Mouse (Mus musculus) limb, embryonic 14.5 days (tissue): ENCODE results near the gene Dyrk4. TPM values are rescaled to one million over a fixed set of nuclear protein-coding genes. Genes with fewer than 3 reads are reported as not detected.

Experiments
- ATAC-seq: fragments of 200-750 bp; cut with Nextera tagmentation; 2 replicates; pipeline ENCODE4 v1.8.0; 2017; ENCODE audit warnings: low read depth, moderate number of reproducible peaks, moderate TSS enrichment; ENCODE audit not compliant: low FRiP score
- DNase-seq: peaks from one replicate; pipeline ENCODE4 v3.0.0-alpha.2; 2015; ENCODE audit warnings: low spot score
- H3K27ac ChIP-seq: fragments of 300-500 bp; sonication (generic); replicated peaks from 2 replicates; pipeline ENCODE4 v1.5.1; 2014; ENCODE audit warnings: low read depth, mild to moderate bottlenecking, low read length, moderate library complexity, mixed read lengths
- H3K27me3 ChIP-seq: fragments of 300-500 bp; sonication (generic); 2 replicates; pipeline ENCODE4 v1.6.1; 2014; ENCODE audit warnings: low read length, mixed read lengths; ENCODE audit not compliant: control insufficient read depth, insufficient read depth
- H3K36me3 ChIP-seq: fragments of 300-500 bp; sonication (generic); 2 replicates; pipeline ENCODE4 v1.6.1; 2014; ENCODE audit warnings: mild to moderate bottlenecking, low read length, moderate library complexity, mixed read lengths; ENCODE audit not compliant: control insufficient read depth, insufficient read depth
- H3K4me1 ChIP-seq: fragments of 300-500 bp; sonication (generic); 2 replicates; pipeline ENCODE4 v1.6.1; 2014; ENCODE audit warnings: antibody characterized with exemption, low read length, mixed read lengths; ENCODE audit not compliant: control insufficient read depth, insufficient read depth
- H3K4me2 ChIP-seq: fragments of 300-500 bp; sonication (generic); replicated peaks from 2 replicates; pipeline ENCODE4 v1.6.1; 2014; ENCODE audit warnings: low read depth, mild to moderate bottlenecking, low read length, moderate library complexity; ENCODE audit not compliant: severe bottlenecking
- H3K4me3 ChIP-seq: fragments of 300-500 bp; sonication (generic); replicated peaks from 2 replicates; pipeline ENCODE4 v1.5.1; 2014; ENCODE audit warnings: low read length
- H3K9ac ChIP-seq: fragments of 300-500 bp; sonication (generic); 2 replicates; pipeline ENCODE4 v1.6.1; 2014; ENCODE audit warnings: mild to moderate bottlenecking, low read depth, low read length, moderate library complexity; ENCODE audit not compliant: severe bottlenecking
- H3K9me3 ChIP-seq: fragments of 300-500 bp; sonication (generic); 2 replicates; pipeline ENCODE4 v1.6.1; 2016; ENCODE audit warnings: low read length; ENCODE audit not compliant: control insufficient read depth
- POLR2A ChIP-seq: fragments of 200-500 bp; IDR thresholded peaks from 2 replicates; pipeline ENCODE4 v1.8.0; 2012; ENCODE audit warnings: inconsistent platforms, mild to moderate bottlenecking, moderate library complexity, borderline replicate concordance; ENCODE audit not compliant: insufficient read depth, insufficient read length; ENCODE audit errors: extremely low read depth
- WGBS: fragments of 180-500 bp; shearing (Covaris S2); extraction: QIAGEN DNeasy Blood & Tissue Kit; methylation state at CpG from one replicate; pipeline ENCODE4 v1.1.7; 2014; 5-methylcytosine and 5-hydroxymethylcytosine counted together
- polyA plus RNA-seq, 2 experiments: library from polyadenylated mRNA; depleted of rRNA in 1 of 2; stranded (reverse) in 1 of 2; unstranded in 1 of 2; fragments of >200 nt; fragmentation: Nextera tagmentation in 1 of 2; extraction: Ambion mirVana in 1 of 2; gene quantifications; 2 replicates each; pipeline versions ENCODE4 v1.2.1 to v1.2.3; 2012 to 2014

Dyrk4 gene
- polyA plus RNA-seq (2012; rRNA removed) (0.03 and 0.08 TPM in 2 replicates), polyA plus RNA-seq (2014; fragmentation: Nextera tagmentation; extraction: Ambion mirVana) (not detected in 2 replicates)

GRCm38 (mm10) chr6:126921111-126921881 lies at the start of gene Dyrk4:
Dyrk4 (minus strand) TSS chr6:126921839.
- H3K27me3 ChIP-seq = no peaks in the 10 kb centered on the region
- no peak within 1 kb of the TSS for H3K4me3 ChIP-seq
- no peaks in the 10 kb centered on the region for H3K9me3 ChIP-seq
- no peak for TF ChIP-seq POLR2A
- peaks cover 27% of the 10 kb centered on the region for H3K36me3 ChIP-seq
- H3K4me2 ChIP-seq = peak within 1 kb of the TSS; percentile 34
- 19% methylated on average over 21 of the region's 21 CpGs for WGBS
- peak within 1 kb of the TSS; percentile 34 for H3K9ac ChIP-seq
- ATAC-seq (0 out of 2 replicates have a peak, but pooled peaks have one; percentile 19), DNase-seq (peak; percentile 9)
- H3K4me1 ChIP-seq = no peaks in the 10 kb centered on the region
- no peak within 1 kb of the TSS for H3K27ac ChIP-seq

- ATAC-seq (no peak), DNase-seq (no peak)
- Histone ChIP-seq H3K27ac (no peak overlapping the region), H3K36me3 (peaks cover 12% of the 10 kb centered on the region; the same call in 1 of the 2 replicates), H3K4me3 (no peak overlapping the region), H3K4me1 (no peaks in the 10 kb centered on the region), H3K4me2 (no peak overlapping the region), H3K9ac (no peak overlapping the region), H3K27me3 (no peaks in the 10 kb centered on the region), H3K9me3 (no peaks in the 10 kb centered on the region)
- 86% methylated on average over 14 of the region's 14 CpGs for WGBS
- TF ChIP-seq POLR2A = no peak
These were observed 44.8 kb upstream of the Dyrk4 start for GRCm38 (mm10) chr6:126966241-126967026.

- DNase-seq = no peak
- no peak for TF ChIP-seq POLR2A
- 67% methylated on average over 9 of the region's 9 CpGs for WGBS
These were observed 41.8 kb upstream of the Dyrk4 start for GRCm38 (mm10) chr6:126963426-126963825.

GRCm38 (mm10) chr6:126962709-126963108 lies 41.1 kb upstream of the Dyrk4 start:
- DNase-seq (no peak), ATAC-seq (no peak)
- Histone ChIP-seq H3K4me2 (no peak overlapping the region), H3K4me1 (no peaks in the 10 kb centered on the region), H3K9me3 (no peaks in the 10 kb centered on the region), H3K4me3 (no peak overlapping the region), H3K27me3 (no peaks in the 10 kb centered on the region), H3K9ac (no peak overlapping the region), H3K36me3 (peaks cover 21% of the 10 kb centered on the region), H3K27ac (no peak overlapping the region)
- WGBS = 85% methylated on average over 5 of the region's 5 CpGs
- no peak for TF ChIP-seq POLR2A

More at GRCm38 (mm10) chr6:126963426-126963825, 41.8 kb upstream of the Dyrk4 start:
- Histone ChIP-seq H3K9me3 (no peaks in the 10 kb centered on the region), H3K36me3 (peaks cover 17% of the 10 kb centered on the region; the same call in 1 of the 2 replicates), H3K4me2 (no peak overlapping the region), H3K4me3 (no peak overlapping the region), H3K4me1 (no peaks in the 10 kb centered on the region), H3K27ac (no peak overlapping the region), H3K27me3 (no peaks in the 10 kb centered on the region), H3K9ac (no peak overlapping the region)
- no peak for ATAC-seq

- Histone ChIP-seq H3K4me1 (no peaks in the 10 kb centered on the region), H3K4me2 (no peak overlapping the region), H3K9me3 (no peaks in the 10 kb centered on the region), H3K27me3 (no peaks in the 10 kb centered on the region), H3K27ac (peak overlapping the region; percentile 55; the same call in 1 of the 2 replicates), H3K36me3 (peaks cover 22% of the 10 kb centered on the region), H3K4me3 (no peak overlapping the region), H3K9ac (no peak overlapping the region)
- DNase-seq (no peak), ATAC-seq (no peak)
- no peak for TF ChIP-seq POLR2A
- 69% methylated on average over 8 of the region's 8 CpGs for WGBS
These were observed 39.9 kb upstream of the Dyrk4 start for GRCm38 (mm10) chr6:126961371-126962018.
